Mouse (Mus musculus): ENCODE data around the gene Slc41a3. TPM values are rescaled to one million over a fixed set of nuclear protein-coding genes. Genes with fewer than 3 reads are reported as not detected.
A peak's percentile ranks its signal among the peaks of the same experiment; 100 is the strongest.

Slc41a3 gene
- polyA plus RNA-seq, 1 experiment from 2014 or later: 6.5 TPM

DNA sequence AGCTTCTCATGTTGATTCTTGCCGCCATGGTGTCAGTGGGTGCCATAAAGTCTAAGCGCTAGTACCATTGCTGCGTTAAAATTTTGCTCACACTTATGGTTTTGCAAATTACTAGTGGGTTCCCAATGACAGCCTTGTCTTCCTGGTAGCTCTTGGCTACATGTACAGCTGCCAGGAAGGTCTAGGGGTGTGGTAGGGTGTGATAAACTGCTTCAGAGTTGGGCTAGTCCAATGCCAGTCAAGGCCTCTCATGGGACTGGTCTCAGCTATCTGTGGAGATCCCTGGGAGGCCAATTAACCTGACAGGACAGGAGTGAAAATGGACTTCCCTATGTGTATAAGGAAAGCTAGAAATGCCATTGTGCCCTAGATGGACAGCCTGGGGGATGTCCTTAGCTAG is 2.2 kb upstream of the Slc41a3 start:
- Histone ChIP-seq H3K9ac (no peak overlapping the region), H3K9me3 (no peaks in the 10 kb centered on the region), H3K4me3 (no peak overlapping the region), H3K27ac (no peak overlapping the region), H3K27me3 (0 out of 2 replicates have a peak, but pooled peaks cover 2% of the 10 kb centered on the region), H3K4me2 (no peak overlapping the region), H3K4me1 (peaks cover 17% of the 10 kb centered on the region), H3K36me3 (no peaks in the 10 kb centered on the region)
- ATAC-seq (ENCODE audit: insufficient number of reproducible peaks, low FRiP score, low TSS enrichment, low read depth): no peak
- WGBS: 88% methylated on average over 3 of the region's 3 CpGs

DNA sequence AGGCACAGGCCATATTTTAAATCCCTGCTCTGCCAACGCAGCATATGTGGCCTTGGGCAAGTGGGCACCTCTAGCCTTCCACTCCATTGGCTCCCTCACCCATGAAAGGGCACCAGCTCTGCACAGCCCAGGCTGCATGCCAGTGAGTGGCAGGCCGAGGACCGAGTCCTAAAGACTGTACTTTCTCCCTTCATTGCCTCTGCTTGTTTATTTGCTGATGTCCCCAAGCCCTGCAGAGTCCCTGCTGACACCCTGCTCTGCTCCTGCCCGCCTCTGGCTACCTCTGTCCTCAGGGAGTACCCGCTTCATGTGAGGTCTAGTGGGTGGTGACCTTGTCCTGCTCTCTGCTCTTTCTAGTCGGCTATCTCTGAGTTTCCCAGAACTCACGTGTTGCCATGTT is 1.4 kb upstream of the Slc41a3 start:
- ATAC-seq (ENCODE audit: insufficient number of reproducible peaks, low FRiP score, low TSS enrichment, low read depth): no peak
- Histone ChIP-seq H3K36me3 (no peaks in the 10 kb centered on the region), H3K4me2 (no peak overlapping the region), H3K27ac (no peak overlapping the region), H3K27me3 (0 out of 2 replicates have a peak, but pooled peaks cover 2% of the 10 kb centered on the region), H3K4me3 (no peak overlapping the region), H3K4me1 (peaks cover 17% of the 10 kb centered on the region), H3K9me3 (no peaks in the 10 kb centered on the region), H3K9ac (no peak overlapping the region)
- WGBS: 69% methylated on average over 7 of the region's 7 CpGs

- 44% methylated on average over 3 of the region's 3 CpGs for WGBS
- peak overlapping the region; percentile 69 for H3K4me3 ChIP-seq
- no peak overlapping the region for H3K9ac ChIP-seq
- 0 out of 2 replicates have a peak, but pooled peaks cover 2% of the 10 kb centered on the region for H3K27me3 ChIP-seq
- H3K4me1 ChIP-seq: peaks cover 17% of the 10 kb centered on the region
- ATAC-seq (ENCODE audit: insufficient number of reproducible peaks, low FRiP score, low TSS enrichment, low read depth): no peak
- peak overlapping the region; percentile 90; the same call in 1 of the 2 replicates for H3K4me2 ChIP-seq
- no peaks in the 10 kb centered on the region for H3K36me3 ChIP-seq
- H3K9me3 ChIP-seq: no peaks in the 10 kb centered on the region
- H3K27ac ChIP-seq: no peak overlapping the region
Observed at GRCm38 (mm10) chr6:90604130-90604529, 395 bp upstream of the Slc41a3 start.

GRCm38 (mm10) chr6:90605298-90605665 is 757 bp downstream of the Slc41a3 start:
- Histone ChIP-seq H3K4me1 (peaks cover 17% of the 10 kb centered on the region), H3K36me3 (no peaks in the 10 kb centered on the region), H3K27me3 (0 out of 2 replicates have a peak, but pooled peaks cover 2% of the 10 kb centered on the region), H3K9me3 (no peaks in the 10 kb centered on the region), H3K9ac (peak overlapping the region; percentile 62), H3K4me2 (peak overlapping the region; percentile 90), H3K27ac (no peak overlapping the region), H3K4me3 (peak overlapping the region; percentile 69)
- no peak for ATAC-seq (ENCODE audit: insufficient number of reproducible peaks, low FRiP score, low TSS enrichment, low read depth)
- 14% methylated on average over 5 of the region's 5 CpGs for WGBS

- no peaks in the 10 kb centered on the region for H3K36me3 ChIP-seq
- no peak overlapping the region for H3K9ac ChIP-seq
- no peak for ATAC-seq (ENCODE audit: insufficient number of reproducible peaks, low FRiP score, low TSS enrichment, low read depth)
- 0 out of 2 replicates have a peak, but pooled peaks cover 2% of the 10 kb centered on the region for H3K27me3 ChIP-seq
- no peaks in the 10 kb centered on the region for H3K9me3 ChIP-seq
- no peak overlapping the region for H3K4me2 ChIP-seq
- H3K27ac ChIP-seq: no peak overlapping the region
- WGBS: 23% methylated on average over 7 of the region's 7 CpGs
- H3K4me1 ChIP-seq: peaks cover 17% of the 10 kb centered on the region
- H3K4me3 ChIP-seq: no peak overlapping the region
Observed at GRCm38 (mm10) chr6:90606538-90606937, 2.0 kb downstream of the Slc41a3 start.

DNA sequence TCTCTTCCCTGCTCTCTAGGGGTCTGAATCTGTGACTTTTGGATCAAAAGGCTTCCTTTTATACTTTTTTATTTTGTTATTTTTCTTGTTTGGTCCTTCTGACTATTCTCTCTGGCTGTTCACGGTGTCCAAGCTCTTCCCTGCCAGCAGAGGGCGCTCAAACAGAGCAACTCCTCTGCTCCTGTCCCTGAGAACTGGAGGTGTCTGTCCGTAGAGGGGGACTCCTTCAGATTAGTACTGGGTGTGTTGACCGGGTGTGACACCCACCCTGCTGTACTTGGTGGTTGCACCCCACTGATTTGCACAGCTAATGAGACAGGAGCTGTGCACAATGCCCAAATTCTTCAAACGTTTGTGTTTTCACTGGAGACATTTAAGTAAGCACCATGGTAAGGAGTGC is 2.7 kb downstream of the Slc41a3 start:
- WGBS: 15% methylated on average over 5 of the region's 5 CpGs

DNA sequence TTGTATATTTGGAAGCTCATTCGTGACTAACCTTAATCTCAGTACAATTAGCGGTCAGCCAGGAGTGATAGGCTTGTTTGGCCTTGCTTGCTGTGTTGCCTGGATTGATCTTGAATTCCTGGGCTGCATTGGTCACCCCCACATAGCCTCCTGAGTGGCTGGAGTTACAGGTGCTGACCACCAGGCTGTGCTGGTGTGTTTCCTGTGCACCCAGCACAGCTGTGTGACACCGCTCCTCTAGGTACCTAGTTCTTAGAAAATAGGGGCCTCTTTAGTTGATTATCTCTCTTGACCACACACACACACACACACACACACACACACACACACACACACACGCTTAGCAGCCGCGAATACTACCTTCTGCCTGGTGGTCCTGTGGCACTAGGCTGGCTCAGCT is 3.7 kb downstream of the Slc41a3 start:
- no peaks in the 10 kb centered on the region for H3K9me3 ChIP-seq
- WGBS: 61% methylated on average over 6 of the region's 6 CpGs
- H3K36me3 ChIP-seq: no peaks in the 10 kb centered on the region
- H3K4me2 ChIP-seq: no peak overlapping the region
- H3K27me3 ChIP-seq: no peaks in the 10 kb centered on the region
- H3K4me3 ChIP-seq: no peak overlapping the region
- H3K27ac ChIP-seq: no peak overlapping the region
- H3K9ac ChIP-seq: no peak overlapping the region
- peaks cover 17% of the 10 kb centered on the region for H3K4me1 ChIP-seq
- no peak for ATAC-seq (ENCODE audit: insufficient number of reproducible peaks, low FRiP score, low TSS enrichment, low read depth)

More for the DNA sequence above, 2.7 kb downstream of the Slc41a3 start:
- H3K4me2 ChIP-seq: no peak overlapping the region
- H3K9me3 ChIP-seq: no peaks in the 10 kb centered on the region
- no peak overlapping the region for H3K9ac ChIP-seq
- H3K4me1 ChIP-seq: peaks cover 17% of the 10 kb centered on the region
- no peaks in the 10 kb centered on the region for H3K36me3 ChIP-seq
- H3K27me3 ChIP-seq: 0 out of 2 replicates have a peak, but pooled peaks cover 2% of the 10 kb centered on the region
- H3K27ac ChIP-seq: no peak overlapping the region
- H3K4me3 ChIP-seq: no peak overlapping the region
- ATAC-seq (ENCODE audit: insufficient number of reproducible peaks, low FRiP score, low TSS enrichment, low read depth): no peak

GRCm38 (mm10) chr6:90610248-90610647 is 5.7 kb downstream of the Slc41a3 start:
- Histone ChIP-seq H3K27me3 (no peaks in the 10 kb centered on the region), H3K4me2 (no peak overlapping the region), H3K27ac (no peak overlapping the region), H3K9me3 (no peaks in the 10 kb centered on the region), H3K36me3 (no peaks in the 10 kb centered on the region), H3K9ac (no peak overlapping the region), H3K4me1 (peaks cover 19% of the 10 kb centered on the region), H3K4me3 (no peak overlapping the region)
- no peak for ATAC-seq (ENCODE audit: insufficient number of reproducible peaks, low FRiP score, low TSS enrichment, low read depth)
- 79% methylated on average over 5 of the region's 5 CpGs for WGBS

- H3K4me2 ChIP-seq: no peak overlapping the region
- no peak for ATAC-seq (ENCODE audit: insufficient number of reproducible peaks, low FRiP score, low TSS enrichment, low read depth)
- no peaks in the 10 kb centered on the region for H3K36me3 ChIP-seq
- 69% methylated on average over 8 of the region's 8 CpGs for WGBS
- no peaks in the 10 kb centered on the region for H3K27me3 ChIP-seq
- no peak overlapping the region for H3K4me3 ChIP-seq
- no peaks in the 10 kb centered on the region for H3K9me3 ChIP-seq
- H3K27ac ChIP-seq: no peak overlapping the region
- peaks cover 12% of the 10 kb centered on the region; the same call in 1 of the 2 replicates for H3K4me1 ChIP-seq
- H3K9ac ChIP-seq: no peak overlapping the region
Observed at GRCm38 (mm10) chr6:90613277-90613676, 8.8 kb downstream of the Slc41a3 start.

GRCm38 (mm10) chr6:90615362-90615761 is 10.8 kb downstream of the Slc41a3 start:
- H3K4me1 ChIP-seq: peaks cover 12% of the 10 kb centered on the region; the same call in 1 of the 2 replicates
- no peak overlapping the region for H3K9ac ChIP-seq
- H3K27me3 ChIP-seq: no peaks in the 10 kb centered on the region
- no peak overlapping the region for H3K4me3 ChIP-seq
- H3K9me3 ChIP-seq: no peaks in the 10 kb centered on the region
- no peak overlapping the region for H3K4me2 ChIP-seq
- H3K36me3 ChIP-seq: no peaks in the 10 kb centered on the region
- WGBS: 78% methylated on average over 7 of the region's 7 CpGs
- H3K27ac ChIP-seq: no peak overlapping the region
- no peak for ATAC-seq (ENCODE audit: insufficient number of reproducible peaks, low FRiP score, low TSS enrichment, low read depth)

DNA sequence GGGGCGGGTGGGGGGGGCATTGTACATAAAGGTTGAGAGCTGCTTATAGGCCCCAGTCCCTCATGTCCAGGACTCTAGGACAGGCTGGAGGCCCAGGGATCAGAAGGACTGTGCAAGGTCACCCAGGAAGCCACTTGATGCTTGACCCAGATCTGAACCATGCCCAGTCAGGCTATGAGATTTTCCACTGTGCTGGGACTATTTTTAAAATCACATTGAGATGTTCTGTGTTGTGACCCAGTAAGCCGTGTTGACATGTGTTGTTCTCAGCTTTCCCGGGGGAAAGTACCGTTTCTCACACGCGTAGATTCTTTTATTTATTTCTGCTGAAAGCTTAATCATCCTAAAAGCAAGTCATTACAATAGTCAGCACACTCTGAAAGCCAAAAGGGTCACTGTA is 11.5 kb downstream of the Slc41a3 start:
- no peak overlapping the region for H3K4me3 ChIP-seq
- no peak overlapping the region for H3K27ac ChIP-seq
- no peaks in the 10 kb centered on the region for H3K36me3 ChIP-seq
- H3K4me1 ChIP-seq: peaks cover 12% of the 10 kb centered on the region; the same call in 1 of the 2 replicates
- ATAC-seq (ENCODE audit: insufficient number of reproducible peaks, low FRiP score, low TSS enrichment, low read depth): no peak
- no peaks in the 10 kb centered on the region for H3K27me3 ChIP-seq
- H3K9me3 ChIP-seq: no peaks in the 10 kb centered on the region
- no peak overlapping the region for H3K4me2 ChIP-seq
- 84% methylated on average over 6 of the region's 6 CpGs for WGBS
- no peak overlapping the region for H3K9ac ChIP-seq

DNA sequence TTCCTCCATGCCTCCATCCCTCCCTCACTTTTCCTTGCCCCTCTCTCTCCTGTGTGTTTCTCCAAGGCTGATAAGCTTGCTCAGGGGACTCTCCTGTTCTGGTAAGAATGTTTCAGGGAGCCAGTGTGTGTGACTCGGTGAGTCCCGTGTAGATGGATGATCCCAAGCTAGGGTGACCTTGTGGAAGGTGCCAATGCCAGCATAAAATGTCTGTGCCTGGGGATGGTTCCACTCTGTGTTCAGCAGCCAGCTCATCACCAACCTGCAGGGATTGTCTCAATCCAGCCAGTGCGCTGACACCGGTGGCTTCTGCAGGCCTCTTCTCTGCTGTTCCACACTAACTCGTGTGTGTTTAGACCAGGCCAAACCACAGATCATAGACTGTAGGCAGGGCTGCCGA is 12.0 kb downstream of the Slc41a3 start:
- no peak for ATAC-seq (ENCODE audit: insufficient number of reproducible peaks, low FRiP score, low TSS enrichment, low read depth)
- Histone ChIP-seq H3K9me3 (no peaks in the 10 kb centered on the region), H3K27ac (no peak overlapping the region), H3K36me3 (no peaks in the 10 kb centered on the region), H3K4me3 (no peak overlapping the region), H3K4me1 (peaks cover 12% of the 10 kb centered on the region; the same call in 1 of the 2 replicates), H3K27me3 (no peaks in the 10 kb centered on the region), H3K4me2 (no peak overlapping the region), H3K9ac (no peak overlapping the region)
- 80% methylated on average over 6 of the region's 6 CpGs for WGBS

- H3K4me2 ChIP-seq: no peak overlapping the region
- H3K4me1 ChIP-seq: peaks cover 18% of the 10 kb centered on the region; the same call in 1 of the 2 replicates
- ATAC-seq (ENCODE audit: insufficient number of reproducible peaks, low FRiP score, low TSS enrichment, low read depth): no peak
- H3K9me3 ChIP-seq: no peaks in the 10 kb centered on the region
- no peaks in the 10 kb centered on the region for H3K27me3 ChIP-seq
- no peak overlapping the region for H3K27ac ChIP-seq
- WGBS: 65% methylated on average over 4 of the region's 4 CpGs
- no peak overlapping the region for H3K9ac ChIP-seq
- H3K36me3 ChIP-seq: no peaks in the 10 kb centered on the region
- H3K4me3 ChIP-seq: no peak overlapping the region
Observed at GRCm38 (mm10) chr6:90618274-90618673, 13.7 kb downstream of the Slc41a3 start.
